In genomic region chr2:128467490-128468245, GRCm38 (mm10) we compare ENCODE assay signal across 16 mouse cellular contexts.
DNase-seq lines count a peak whose midpoint lies in the region; ATAC-seq and TF ChIP-seq lines count a peak whose summit lies in the region.
"Had no signal": no experiment of that assay in that cellular context is flagged by ENCODE, and none has a peak within 500 bp of the region (broad histone marks: within the 10 kb centered on the region; RNA-seq: fewer than 3 reads in every experiment).

No protein-coding gene starts in this region.

- no peak for DNase-seq in liver, postnatal 0 days
- DNase-seq in liver, embryonic 11.5 days (ENCODE audit: low spot score): no peak
- DNase-seq in NIH3T3 (ENCODE audit: low read depth): peak; percentile 84
- no peak for DNase-seq in retina, postnatal 1 day
- no peak for DNase-seq in forebrain, postnatal 0 days
- DNase-seq in thymus, postnatal 36 days: no peak
- DNase-seq: cerebellum, adult 8-10 months; liver; spleen, adult 18-20 months had no signal

- no peak overlapping the region for H3K27ac ChIP-seq in liver, postnatal 0 days (ENCODE audit: low read depth)
- H3K27ac ChIP-seq in liver, embryonic 11.5 days (ENCODE audit: low read depth, low read length): no peak overlapping the region
- no peak overlapping the region for H3K27ac ChIP-seq in forebrain, postnatal 0 days (ENCODE audit: low read depth, low read length)
- H3K27ac ChIP-seq: lung, embryonic 15.5 days; midbrain, embryonic 13.5 days; neural tube, embryonic 12.5 days had no signal

- TF ChIP-seq CTCF in liver, postnatal 0 days (IDR thresholded peaks at IDR 0.05; ENCODE audit: low read depth): no peak
- TF ChIP-seq CTCF in forebrain, postnatal 0 days (IDR thresholded peaks at IDR 0.05; ENCODE audit: low read depth): no peak

- TF ChIP-seq EP300 in liver, postnatal 0 days (IDR thresholded peaks at IDR 0.05; ENCODE audit: low read depth): peak; percentile 47; the same call in 1 of the 2 replicates

- 66% methylated on average over 8 of the region's 8 CpGs for WGBS in liver, postnatal 0 days (ENCODE audit: insufficient replicate concordance)
- 83% methylated on average over 8 of the region's 8 CpGs for WGBS in liver, embryonic 11.5 days
- WGBS in forebrain, postnatal 0 days: 89% methylated on average over 8 of the region's 8 CpGs

- no peaks in the 10 kb centered on the region for H3K36me3 ChIP-seq in liver, postnatal 0 days (replicated peaks; ENCODE audit: insufficient read depth, low read length)
- H3K36me3 ChIP-seq in liver, embryonic 11.5 days (ENCODE audit: control insufficient read depth, insufficient read depth, low read length): no peaks in the 10 kb centered on the region
- no peaks in the 10 kb centered on the region for H3K36me3 ChIP-seq in forebrain, postnatal 0 days (ENCODE audit: insufficient read depth)
- H3K36me3 ChIP-seq: hindbrain, embryonic 10.5 days; lung, embryonic 15.5 days; midbrain, embryonic 13.5 days; neural tube, embryonic 12.5 days had no signal

- H3K9ac ChIP-seq in liver, postnatal 0 days (replicated peaks): no peak overlapping the region
- no peak overlapping the region for H3K9ac ChIP-seq in liver, embryonic 11.5 days (ENCODE audit: low read depth, low read length)
- no peak overlapping the region for H3K9ac ChIP-seq in forebrain, postnatal 0 days
- H3K9ac ChIP-seq: lung, embryonic 15.5 days; midbrain, embryonic 13.5 days; neural tube, embryonic 12.5 days had no signal

- peaks cover 5% of the 10 kb centered on the region; the same call in 1 of the 2 replicates for H3K4me1 ChIP-seq in liver, postnatal 0 days (ENCODE audit: insufficient read depth)
- no peaks in the 10 kb centered on the region for H3K4me1 ChIP-seq in liver, embryonic 11.5 days (replicated peaks; ENCODE audit: control insufficient read depth, insufficient read depth, low read length)
- no peaks in the 10 kb centered on the region for H3K4me1 ChIP-seq in forebrain, postnatal 0 days (ENCODE audit: insufficient read depth)
- H3K4me1 ChIP-seq: midbrain, embryonic 13.5 days had no signal

- no peak overlapping the region for H3K4me2 ChIP-seq in liver, postnatal 0 days (ENCODE audit: low read depth, low read length)
- H3K4me2 ChIP-seq in liver, embryonic 11.5 days: no peak overlapping the region
- H3K4me2 ChIP-seq in forebrain, postnatal 0 days (ENCODE audit: low read depth): no peak overlapping the region
- H3K4me2 ChIP-seq: lung, embryonic 15.5 days; midbrain, embryonic 13.5 days; neural tube, embryonic 12.5 days had no signal

- ATAC-seq in liver, postnatal 0 days: no peak
- ATAC-seq in liver, embryonic 11.5 days (replicated peaks; ENCODE audit: low FRiP score): no peak
- ATAC-seq in granulocyte monocyte progenitor cell, adult 5-6 weeks (replicated peaks; ENCODE audit: poor library complexity, severe bottlenecking): peak; percentile 85
- peak; percentile 60; the same call in 1 of the 2 replicates for ATAC-seq in monocyte, adult 5-6 weeks (replicated peaks; ENCODE audit: insufficient number of reproducible peaks, low FRiP score, low TSS enrichment, poor library complexity, severe bottlenecking)
- ATAC-seq in forebrain, postnatal 0 days: no peak
- ATAC-seq: inflammation-experienced regulatory T-cells, adult 6 months; midbrain, embryonic 13.5 days had no signal

- H3K27me3 ChIP-seq in liver, postnatal 0 days (ENCODE audit: insufficient read depth, low read length): no peaks in the 10 kb centered on the region
- no peaks in the 10 kb centered on the region for H3K27me3 ChIP-seq in liver, embryonic 11.5 days (replicated peaks; ENCODE audit: control insufficient read depth, insufficient read depth, low read length)
- no peaks in the 10 kb centered on the region for H3K27me3 ChIP-seq in forebrain, postnatal 0 days (ENCODE audit: insufficient read depth, low read length)
- H3K27me3 ChIP-seq: lung, embryonic 15.5 days; midbrain, embryonic 13.5 days; neural tube, embryonic 12.5 days had no signal

- H3K9me3 ChIP-seq in liver, postnatal 0 days (ENCODE audit: low read length): no peaks in the 10 kb centered on the region
- H3K9me3 ChIP-seq in liver, embryonic 11.5 days (ENCODE audit: control insufficient read depth, low read length): no peaks in the 10 kb centered on the region
- H3K9me3 ChIP-seq in forebrain, postnatal 0 days (ENCODE audit: low read length): no peaks in the 10 kb centered on the region
- H3K9me3 ChIP-seq: hindbrain, embryonic 10.5 days; lung, embryonic 15.5 days; midbrain, embryonic 13.5 days; neural tube, embryonic 12.5 days had no signal

- H3K4me3 ChIP-seq in liver, postnatal 0 days (ENCODE audit: low read depth, low read length): no peak overlapping the region
- H3K4me3 ChIP-seq in liver, embryonic 11.5 days (ENCODE audit: low read depth, low read length): no peak overlapping the region
- no peak overlapping the region for H3K4me3 ChIP-seq in forebrain, postnatal 0 days (ENCODE audit: low read depth, low read length)
- H3K4me3 ChIP-seq: hindbrain, embryonic 10.5 days; lung, embryonic 15.5 days; midbrain, embryonic 13.5 days; neural tube, embryonic 12.5 days had no signal

Comparison
In these comparisons a context has a peak if more than half of its experiments do, and no peak if none do; other contexts are left out.
1. ATAC-seq: peak in granulocyte monocyte progenitor cell, adult 5-6 weeks (single experiment) and monocyte, adult 5-6 weeks (single experiment); none in liver, postnatal 0 days (single experiment), liver, embryonic 11.5 days (single experiment) and forebrain, postnatal 0 days (single experiment).